Mouse (Mus musculus) stomach, embryonic 14.5 days (tissue): ENCODE results near the gene Thsd4. TPM values are rescaled to one million over a fixed set of nuclear protein-coding genes. Genes with fewer than 3 reads are reported as not detected.

Experiments
- ATAC-seq: fragments of 200-750 bp; cut with Nextera tagmentation; 2 replicates; pipeline ENCODE4 v1.8.0; 2017; ENCODE audit warnings: low read depth, moderate TSS enrichment; ENCODE audit not compliant: insufficient number of reproducible peaks, insufficient read depth, low FRiP score
- H3K27ac ChIP-seq: fragments of 300-500 bp; sonication (generic); 2 replicates; pipeline ENCODE4 v1.5.1; 2014; ENCODE audit warnings: mild to moderate bottlenecking, low read length, moderate library complexity, mixed read lengths
- H3K27me3 ChIP-seq: fragments of 300-500 bp; sonication (generic); 2 replicates; pipeline ENCODE4 v1.6.1; 2014; ENCODE audit warnings: low read length, control low read depth, mixed read lengths; ENCODE audit not compliant: control insufficient read depth, insufficient read depth
- H3K36me3 ChIP-seq: fragments of 300-500 bp; sonication (generic); 2 replicates; pipeline ENCODE4 v1.6.1; 2014; ENCODE audit warnings: mild to moderate bottlenecking, control low read depth, low read length, moderate library complexity, mixed read lengths; ENCODE audit not compliant: control insufficient read depth, insufficient read depth
- H3K4me1 ChIP-seq: fragments of 300-500 bp; sonication (generic); 2 replicates; pipeline ENCODE4 v1.6.1; 2014; ENCODE audit warnings: low read length, control low read depth, mixed read lengths; ENCODE audit not compliant: control insufficient read depth, insufficient read depth
- H3K4me2 ChIP-seq: fragments of 300-500 bp; sonication (generic); replicated peaks from 2 replicates; pipeline ENCODE4 v1.6.1; 2014; ENCODE audit warnings: low read depth, low read length, control low read depth
- H3K4me3 ChIP-seq: fragments of 300-500 bp; sonication (generic); 2 replicates; pipeline ENCODE4 v1.5.1; 2014; ENCODE audit warnings: low read depth, low read length, control low read depth
- H3K9ac ChIP-seq: fragments of 300-500 bp; sonication (generic); replicated peaks from 2 replicates; pipeline ENCODE4 v1.6.1; 2014; ENCODE audit warnings: low read depth, mild to moderate bottlenecking, control low read depth, low read length, moderate library complexity, mixed read lengths
- H3K9me3 ChIP-seq: fragments of 300-500 bp; sonication (generic); 2 replicates; pipeline ENCODE4 v1.6.1; 2016; ENCODE audit warnings: low read depth, low read length, control low read depth; ENCODE audit not compliant: control insufficient read depth
- WGBS: fragments of 180-500 bp; shearing (Covaris S2); extraction: QIAGEN DNeasy Blood & Tissue Kit; methylation state at CpG from one replicate; pipeline ENCODE4 v1.1.7; 2014; 5-methylcytosine and 5-hydroxymethylcytosine counted together
- polyA plus RNA-seq: library from polyadenylated mRNA; unstranded; fragments of >200 nt; fragmentation: Nextera tagmentation; extraction: Ambion mirVana; gene quantifications from 2 replicates; pipeline ENCODE4 v1.2.1, GENCODE M21; 2014

Gene Thsd4
- polyA plus RNA-seq, 1 experiment from 2014 or later, result 27.2 TPM

DNA sequence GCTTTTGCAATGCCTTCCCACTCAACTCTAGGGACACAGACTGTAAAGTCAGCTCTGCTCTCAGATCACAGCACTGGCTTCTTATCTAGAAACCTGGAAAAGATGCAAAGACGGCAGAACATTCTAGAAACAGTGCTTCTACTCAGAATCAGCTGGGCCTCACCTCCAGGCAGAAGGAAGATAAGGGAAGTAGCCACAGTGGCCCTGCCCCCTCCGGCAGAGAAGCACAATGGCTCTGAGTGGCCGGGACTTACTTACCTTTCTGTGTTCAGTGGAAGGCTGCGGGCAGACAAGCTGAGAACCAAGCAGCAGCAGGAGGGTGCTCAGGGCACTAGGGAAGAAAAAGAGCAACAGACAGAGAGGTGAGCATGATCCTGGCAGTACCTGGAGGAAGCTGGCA lies 39.7 kb downstream of the Thsd4 start:
- H3K4me2 ChIP-seq, result no peak overlapping the region
- peaks cover 15% of the 10 kb centered on the region for H3K4me1 ChIP-seq
- H3K9me3 ChIP-seq, result no peaks in the 10 kb centered on the region
- H3K9ac ChIP-seq, result no peak overlapping the region
- H3K27ac ChIP-seq, result no peak overlapping the region
- ATAC-seq, result no peak
- H3K36me3 ChIP-seq, result no peaks in the 10 kb centered on the region
- no peaks in the 10 kb centered on the region for H3K27me3 ChIP-seq
- no peak overlapping the region for H3K4me3 ChIP-seq
- WGBS, result 62% methylated on average over 4 of the region's 4 CpGs

- Histone ChIP-seq H3K4me1 (peaks cover 10% of the 10 kb centered on the region), H3K4me3 (no peak overlapping the region), H3K36me3 (no peaks in the 10 kb centered on the region), H3K27ac (no peak overlapping the region; the same call in 1 of the 2 replicates), H3K4me2 (no peak overlapping the region), H3K9me3 (no peaks in the 10 kb centered on the region), H3K27me3 (no peaks in the 10 kb centered on the region), H3K9ac (no peak overlapping the region)
- 48% methylated on average over 3 of the region's 3 CpGs for WGBS
- no peak for ATAC-seq
These were observed 41.8 kb downstream of the Thsd4 start for GRCm38 (mm10) chr9:60480052-60480451.

DNA sequence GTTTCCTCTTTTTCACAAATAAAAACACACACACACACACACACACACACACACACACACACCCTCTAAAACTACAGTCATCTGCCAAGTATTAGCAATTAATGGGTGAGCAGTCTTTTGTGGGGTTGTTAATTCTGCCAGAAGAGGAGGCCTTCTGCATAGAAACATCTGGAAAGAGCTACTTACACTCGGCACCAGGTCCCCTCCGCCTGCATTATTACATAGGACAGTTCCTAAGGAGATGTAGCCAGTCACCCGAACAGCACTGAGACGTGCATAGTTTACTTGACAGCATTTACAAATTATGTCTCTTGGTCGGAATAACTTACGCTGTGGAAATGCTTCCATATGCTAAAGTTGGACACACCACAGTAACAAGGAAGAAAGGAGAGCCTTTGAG lies 43.0 kb downstream of the Thsd4 start:
- Histone ChIP-seq H3K36me3 (no peaks in the 10 kb centered on the region), H3K9ac (no peak overlapping the region), H3K4me3 (no peak overlapping the region), H3K4me2 (no peak overlapping the region), H3K27ac (no peak overlapping the region), H3K27me3 (no peaks in the 10 kb centered on the region), H3K9me3 (no peaks in the 10 kb centered on the region), H3K4me1 (peaks cover 10% of the 10 kb centered on the region)
- 28% methylated on average over 6 of the region's 6 CpGs for WGBS
- ATAC-seq, result peak; percentile 54; the same call in 1 of the 2 replicates

DNA sequence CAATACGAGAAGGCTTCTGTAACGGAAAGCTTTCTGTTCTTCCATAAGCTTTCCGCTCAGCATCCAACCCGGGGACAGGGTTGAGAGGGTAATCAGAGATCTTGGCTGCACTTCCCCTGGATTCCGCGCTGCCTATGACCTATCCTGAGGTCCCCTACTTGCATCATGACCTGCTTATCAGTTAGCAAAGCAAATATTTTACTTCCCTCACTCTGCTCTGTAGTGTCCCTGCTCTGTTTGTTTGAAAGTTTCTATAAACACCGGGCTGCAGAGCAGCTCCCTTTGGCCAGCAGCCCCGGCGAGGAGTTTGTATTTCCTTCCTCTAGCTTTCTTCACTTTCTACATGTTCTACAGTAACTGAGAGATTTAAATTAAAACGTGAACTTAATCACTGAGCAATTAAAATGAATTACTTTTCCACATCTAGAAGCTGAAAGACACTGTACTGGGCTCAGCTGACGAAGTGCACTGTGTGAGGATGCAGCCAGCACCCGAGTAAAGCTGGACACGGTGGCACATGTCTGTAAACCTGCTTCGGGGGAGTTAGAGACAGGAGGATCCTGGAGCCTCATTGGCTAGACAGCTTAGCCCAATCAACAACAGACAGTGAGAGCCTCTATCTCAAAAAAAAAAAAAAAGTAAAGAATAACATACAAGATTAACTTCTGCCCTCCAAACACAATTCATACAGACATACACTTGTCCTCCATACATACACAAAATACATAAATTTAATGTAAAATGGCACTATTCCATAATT lies 43.7 kb downstream of the Thsd4 start:
- H3K9me3 ChIP-seq, result no peaks in the 10 kb centered on the region
- H3K27me3 ChIP-seq, result no peaks in the 10 kb centered on the region
- 0 out of 2 replicates have a peak overlapping the region, but pooled peaks have one; percentile 22 for H3K4me2 ChIP-seq
- no peak overlapping the region for H3K4me3 ChIP-seq
- H3K27ac ChIP-seq, result peak overlapping the region; percentile 71; the same call in 1 of the 2 replicates
- H3K4me1 ChIP-seq, result peaks cover 10% of the 10 kb centered on the region
- ATAC-seq, result peak; percentile 18; the same call in 1 of the 2 replicates
- no peaks in the 10 kb centered on the region for H3K36me3 ChIP-seq
- no peak overlapping the region for H3K9ac ChIP-seq
- 12% methylated on average over 14 of the region's 14 CpGs for WGBS

- no peak for ATAC-seq
- H3K27ac ChIP-seq, result no peak overlapping the region
- WGBS, result 91% methylated on average over 13 of the region's 13 CpGs
- H3K4me3 ChIP-seq, result no peak overlapping the region
- H3K27me3 ChIP-seq, result no peaks in the 10 kb centered on the region
- no peaks in the 10 kb centered on the region for H3K9me3 ChIP-seq
- no peak overlapping the region for H3K9ac ChIP-seq
- H3K36me3 ChIP-seq, result no peaks in the 10 kb centered on the region
- peaks cover 17% of the 10 kb centered on the region for H3K4me1 ChIP-seq
- no peak overlapping the region for H3K4me2 ChIP-seq
These were observed 61.5 kb downstream of the Thsd4 start for GRCm38 (mm10) chr9:60460010-60460982.

DNA sequence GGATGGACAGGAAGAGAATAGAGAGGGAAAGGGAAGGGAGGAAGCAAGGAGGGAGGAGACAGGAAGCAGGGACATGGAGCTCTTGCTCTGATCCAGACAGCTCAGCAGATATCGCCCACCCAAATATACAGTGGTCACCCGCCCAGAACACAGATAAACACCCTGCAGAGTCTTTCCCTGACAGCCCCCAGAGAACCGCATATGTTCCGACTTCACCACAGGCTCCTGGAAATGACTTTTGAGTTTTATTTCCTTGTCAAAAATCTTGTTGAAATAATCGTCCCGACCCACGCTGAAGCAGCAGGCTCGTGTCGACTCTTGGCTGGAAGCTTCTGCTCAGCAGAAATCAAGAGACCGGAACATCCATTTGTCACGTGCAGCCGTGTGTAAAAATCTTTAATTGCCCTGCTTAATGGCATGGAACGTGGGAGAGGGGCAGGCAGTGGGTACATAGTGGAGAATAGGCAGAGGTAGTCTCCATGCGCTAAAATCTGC lies 63.3 kb downstream of the Thsd4 start:
- no peak overlapping the region; the same call in 1 of the 2 replicates for H3K4me2 ChIP-seq
- no peaks in the 10 kb centered on the region for H3K27me3 ChIP-seq
- 40% methylated on average over 14 of the region's 14 CpGs for WGBS
- H3K9me3 ChIP-seq, result no peaks in the 10 kb centered on the region
- H3K27ac ChIP-seq, result peak overlapping the region; percentile 56
- no peak overlapping the region for H3K9ac ChIP-seq
- H3K36me3 ChIP-seq, result no peaks in the 10 kb centered on the region
- H3K4me1 ChIP-seq, result peaks cover 22% of the 10 kb centered on the region
- ATAC-seq, result no peak
- no peak overlapping the region for H3K4me3 ChIP-seq

GRCm38 (mm10) chr9:60457359-60458210 lies 64.3 kb downstream of the Thsd4 start:
- Histone ChIP-seq H3K4me3 (no peak overlapping the region), H3K27me3 (no peaks in the 10 kb centered on the region), H3K9ac (no peak overlapping the region), H3K4me2 (0 out of 2 replicates have a peak overlapping the region, but pooled peaks have one; percentile 15), H3K4me1 (peaks cover 22% of the 10 kb centered on the region), H3K9me3 (no peaks in the 10 kb centered on the region), H3K27ac (peak overlapping the region; percentile 79), H3K36me3 (no peaks in the 10 kb centered on the region)
- peak; percentile 69; the same call in 1 of the 2 replicates for ATAC-seq
- WGBS, result 55% methylated on average over 18 of the region's 18 CpGs
